Mouse (Mus musculus) liver, adult 2 months (tissue): ENCODE results near the gene Trpc2.

Experiments used
- CTCF ChIP-seq: fragments of 200-500 bp; IDR thresholded peaks from 2 replicates; pipeline ENCODE4 v1.5.1; 2011; ENCODE audit warnings: low read depth, low read length, control low read depth
- POLR2A ChIP-seq: fragments of 200-500 bp; IDR thresholded peaks from 2 replicates; pipeline ENCODE4 v1.6.1; 2011; ENCODE audit warnings: low read length, control low read depth; ENCODE audit not compliant: insufficient read depth; ENCODE audit errors: extremely low read depth

- TF ChIP-seq CTCF, result no peak
- no peak for TF ChIP-seq POLR2A
These were observed 18.3 kb upstream of the Trpc2 start for GRCm38 (mm10) chr7:102064655-102065045.
